Mouse (Mus musculus) hindbrain, embryonic 10.5 days (tissue): ENCODE measurements around the gene Gipc3. TPM values are rescaled to one million over a fixed set of nuclear protein-coding genes. Genes with fewer than 3 reads are reported as not detected.

Experiments
- DNase-seq: peaks from one replicate; pipeline ENCODE4 v3.0.0-alpha.2; 2017; ENCODE audit warnings: low spot score
- H3K27ac ChIP-seq: fragments of 300-500 bp; sonication (generic); 2 replicates; pipeline ENCODE4 v1.5.1; 2016; ENCODE audit warnings: mild to moderate bottlenecking, moderate library complexity
- H3K27me3 ChIP-seq: fragments of 300-500 bp; sonication (generic); 2 replicates; pipeline ENCODE4 v1.6.1; 2016; ENCODE audit warnings: mild to moderate bottlenecking; ENCODE audit not compliant: poor library complexity, insufficient read depth, severe bottlenecking
- H3K36me3 ChIP-seq: fragments of 300-500 bp; sonication (generic); 2 replicates; pipeline ENCODE4 v1.6.1; 2016; ENCODE audit warnings: mild to moderate bottlenecking, moderate library complexity
- H3K4me1 ChIP-seq: fragments of 300-500 bp; sonication (generic); replicated peaks from 2 replicates; pipeline ENCODE4 v1.6.1; 2016; ENCODE audit warnings: mild to moderate bottlenecking
- H3K4me3 ChIP-seq: fragments of 300-500 bp; sonication (generic); 2 replicates; pipeline ENCODE4 v1.5.1; 2016; ENCODE audit warnings: mild to moderate bottlenecking, moderate library complexity
- H3K9me3 ChIP-seq: fragments of 300-500 bp; sonication (generic); 2 replicates; pipeline ENCODE4 v1.6.1; 2016; ENCODE audit warnings: mild to moderate bottlenecking, moderate library complexity
- WGBS: fragments of 180-500 bp; shearing (Covaris S2); methylation state at CpG from one replicate; pipeline ENCODE4 v1.1.7; 2016; 5-methylcytosine and 5-hydroxymethylcytosine counted together
- polyA plus RNA-seq: library from polyadenylated mRNA; unstranded; fragments of >200 nt; fragmentation: Nextera tagmentation; extraction: Ambion mirVana; gene quantifications from 2 replicates; pipeline ENCODE4 v1.2.1, GENCODE M21; 2016

Gipc3 gene
- not detected in 2 replicates for polyA plus RNA-seq

- Histone ChIP-seq H3K4me1 (peaks cover 49% of the 10 kb centered on the region), H3K27me3 (peaks cover 91% of the 10 kb centered on the region), H3K36me3 (peaks cover 26% of the 10 kb centered on the region), H3K4me3 (peak within 1 kb of the TSS; percentile 56), H3K9me3 (no peaks in the 10 kb centered on the region), H3K27ac (peak within 1 kb of the TSS; percentile 66; the same call in 1 of the 2 replicates)
- DNase-seq, result no peak
- WGBS, result 8% methylated on average over 58 of the region's 67 CpGs
Observed at GRCm38 (mm10) chr10:81342686-81343505, at the start of gene Gipc3. Gene Gipc3, minus strand, starts transcription at chr10:81343266.

- WGBS, result 61% methylated on average over 14 of the region's 14 CpGs
- H3K4me1 ChIP-seq, result peaks cover 59% of the 10 kb centered on the region
- no peak for DNase-seq
Observed at GRCm38 (mm10) chr10:81392781-81393185, 49.7 kb upstream of the Gipc3 start, which contains the start of gene Smim24. Gene Smim24, plus strand, starts transcription at chr10:81393051.

GRCm38 (mm10) chr10:81392270-81392669 lies 49.2 kb upstream of the Gipc3 start:
- H3K27me3 ChIP-seq, result peaks cover 18% of the 10 kb centered on the region
- no peak overlapping the region; the same call in 1 of the 2 replicates for H3K4me3 ChIP-seq
- peaks cover 30% of the 10 kb centered on the region for H3K36me3 ChIP-seq
- H3K27ac ChIP-seq, result no peak overlapping the region
- H3K4me1 ChIP-seq, result peaks cover 54% of the 10 kb centered on the region
- WGBS, result 87% methylated on average over 6 of the region's 6 CpGs
- no peak for DNase-seq
- no peaks in the 10 kb centered on the region for H3K9me3 ChIP-seq

More at GRCm38 (mm10) chr10:81392781-81393185, 49.7 kb upstream of the Gipc3 start, which contains the start of gene Smim24:
- H3K27me3 ChIP-seq, result peaks cover 23% of the 10 kb centered on the region
- H3K4me3 ChIP-seq, result peak within 1 kb of the TSS; percentile 43
- H3K36me3 ChIP-seq, result peaks cover 24% of the 10 kb centered on the region
- no peaks in the 10 kb centered on the region for H3K9me3 ChIP-seq
- peak within 1 kb of the TSS; percentile 75 for H3K27ac ChIP-seq

- 91% methylated on average over 13 of the region's 13 CpGs for WGBS
- Histone ChIP-seq H3K4me3 (no peak overlapping the region), H3K27me3 (peaks cover 10% of the 10 kb centered on the region), H3K4me1 (peaks cover 47% of the 10 kb centered on the region), H3K36me3 (peaks cover 46% of the 10 kb centered on the region), H3K9me3 (no peaks in the 10 kb centered on the region), H3K27ac (no peak overlapping the region; the same call in 1 of the 2 replicates)
- no peak for DNase-seq
Observed at GRCm38 (mm10) chr10:81390678-81390965, 47.6 kb upstream of the Gipc3 start.

- H3K27me3 ChIP-seq, result peaks cover 10% of the 10 kb centered on the region
- peaks cover 46% of the 10 kb centered on the region for H3K36me3 ChIP-seq
- 65% methylated on average over 23 of the region's 23 CpGs for WGBS
- H3K9me3 ChIP-seq, result no peaks in the 10 kb centered on the region
- peaks cover 52% of the 10 kb centered on the region for H3K4me1 ChIP-seq
- DNase-seq, result peak; percentile 78
- no peak overlapping the region for H3K4me3 ChIP-seq
- peak overlapping the region; percentile 37 for H3K27ac ChIP-seq
Observed at GRCm38 (mm10) chr10:81389801-81390677, 47.0 kb upstream of the Gipc3 start.

GRCm38 (mm10) chr10:81389373-81389772 lies 46.3 kb upstream of the Gipc3 start:
- no peak for DNase-seq
- Histone ChIP-seq H3K27me3 (peaks cover 10% of the 10 kb centered on the region), H3K9me3 (no peaks in the 10 kb centered on the region), H3K4me3 (no peak overlapping the region), H3K27ac (peak overlapping the region; percentile 37), H3K36me3 (peaks cover 46% of the 10 kb centered on the region), H3K4me1 (peaks cover 57% of the 10 kb centered on the region)
- 49% methylated on average over 3 of the region's 3 CpGs for WGBS

DNA sequence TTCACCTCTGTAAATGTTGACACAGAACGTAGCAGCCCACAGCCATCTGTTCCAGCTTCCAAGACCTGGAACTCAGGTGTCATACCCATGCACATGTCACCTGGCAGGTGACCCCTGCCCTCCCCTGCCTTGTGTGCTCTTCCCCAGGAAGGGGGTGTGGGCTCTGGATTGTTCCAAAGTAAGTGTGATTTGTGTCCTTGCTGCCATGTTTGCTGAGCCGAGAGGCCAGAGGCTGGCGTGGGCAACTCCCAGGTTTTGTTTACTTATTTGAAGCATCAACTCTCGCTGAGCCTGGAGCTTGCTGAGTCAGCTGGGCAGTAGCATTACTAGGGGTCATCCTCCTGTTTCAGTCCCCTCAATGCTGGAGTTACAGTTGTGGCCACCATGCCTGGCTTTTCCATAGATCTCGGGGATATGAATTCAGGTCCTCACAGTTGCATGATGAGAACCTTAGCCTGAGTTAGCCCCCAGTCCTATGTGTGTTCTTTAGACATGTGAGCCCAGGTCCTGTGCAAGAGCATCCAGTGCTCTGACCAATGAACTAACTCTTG lies 45.5 kb upstream of the Gipc3 start, which contains the start of gene Gm48552:
TSS of gene Gm48552 (plus strand) at position 501 of the 551 bp plus-strand sequence.
- peaks cover 7% of the 10 kb centered on the region for H3K27me3 ChIP-seq
- WGBS, result 91% methylated on average over 5 of the region's 5 CpGs
- no peak for DNase-seq
- no peaks in the 10 kb centered on the region for H3K9me3 ChIP-seq
- H3K36me3 ChIP-seq, result peaks cover 46% of the 10 kb centered on the region
- peak within 1 kb of the TSS; percentile 37 for H3K27ac ChIP-seq
- no peak within 1 kb of the TSS for H3K4me3 ChIP-seq
- H3K4me1 ChIP-seq, result peaks cover 51% of the 10 kb centered on the region

- Histone ChIP-seq H3K27me3 (peaks cover 4% of the 10 kb centered on the region), H3K36me3 (peaks cover 46% of the 10 kb centered on the region), H3K9me3 (no peaks in the 10 kb centered on the region), H3K4me1 (peaks cover 42% of the 10 kb centered on the region), H3K27ac (0 out of 2 replicates have a peak overlapping the region, but pooled peaks have one; percentile 29), H3K4me3 (no peak overlapping the region)
- 94% methylated on average over 20 of the region's 20 CpGs for WGBS
- no peak for DNase-seq
Observed at GRCm38 (mm10) chr10:81387716-81388115, 44.6 kb upstream of the Gipc3 start.

DNA sequence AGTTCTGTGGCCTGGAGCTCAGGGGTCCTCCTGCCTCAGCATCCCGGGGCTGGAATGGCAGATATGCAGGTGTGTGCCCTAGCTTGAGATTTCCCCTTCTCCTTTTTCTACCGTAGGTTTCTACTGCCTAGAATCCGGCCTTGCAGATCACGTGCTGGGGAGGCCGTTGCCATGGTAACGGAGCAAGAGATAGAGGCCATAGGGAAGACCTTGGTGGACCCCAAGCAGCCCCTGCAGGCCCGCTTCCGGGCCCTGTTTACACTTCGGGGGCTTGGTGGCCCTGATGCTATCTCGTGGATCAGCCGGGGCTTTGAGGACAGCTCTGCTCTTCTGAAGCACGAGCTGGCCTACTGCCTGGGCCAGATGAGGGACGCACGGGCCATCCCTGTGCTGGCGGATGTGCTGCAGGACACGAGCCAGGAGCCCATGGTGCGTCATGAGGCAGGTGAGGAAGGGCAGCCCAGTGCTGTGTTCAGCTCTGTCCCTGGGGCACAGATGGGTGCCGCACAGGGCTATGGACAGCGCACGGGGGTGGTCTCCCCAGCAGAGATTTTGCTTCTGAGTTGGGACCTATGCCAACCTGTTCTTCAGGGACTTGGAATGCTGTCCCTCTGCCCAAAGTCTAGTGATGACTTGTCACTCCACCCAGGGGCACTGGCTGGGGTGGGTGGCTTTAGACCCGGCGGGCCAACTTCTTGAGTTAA lies 42.7 kb upstream of the Gipc3 start:
- WGBS, result 86% methylated on average over 22 of the region's 22 CpGs
- H3K27ac ChIP-seq, result no peak overlapping the region

DNA sequence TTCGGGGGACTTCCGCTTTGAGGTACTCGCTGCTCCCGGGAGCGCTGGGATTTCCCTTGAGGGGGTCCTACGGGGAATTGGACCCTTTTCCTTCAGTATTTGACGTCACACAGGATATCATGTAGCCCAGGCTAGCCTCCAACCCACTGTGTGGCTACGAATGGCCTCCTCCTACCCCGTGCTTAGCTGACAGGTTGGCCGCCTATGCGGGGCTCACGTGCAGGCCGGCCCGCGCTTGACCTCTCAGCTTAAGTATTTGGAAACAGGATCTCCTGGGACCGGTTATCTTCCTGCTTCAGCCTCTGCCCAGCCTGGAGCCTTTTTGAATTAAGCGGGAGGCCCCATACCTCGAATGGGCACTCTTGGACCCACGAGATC lies 41.5 kb upstream of the Gipc3 start:
- Histone ChIP-seq H3K36me3 (peaks cover 38% of the 10 kb centered on the region), H3K27ac (peak overlapping the region; percentile 91), H3K4me3 (peak overlapping the region; percentile 98), H3K4me1 (peaks cover 28% of the 10 kb centered on the region), H3K27me3 (no peaks in the 10 kb centered on the region), H3K9me3 (no peaks in the 10 kb centered on the region)
- under 1% methylated on average over 19 of the region's 19 CpGs for WGBS
- no peak for DNase-seq

More for the DNA sequence above, 42.7 kb upstream of the Gipc3 start:
- H3K36me3 ChIP-seq, result peaks cover 44% of the 10 kb centered on the region
- H3K4me3 ChIP-seq, result peak overlapping the region; percentile 98
- no peaks in the 10 kb centered on the region for H3K9me3 ChIP-seq
- no peaks in the 10 kb centered on the region for H3K27me3 ChIP-seq
- DNase-seq, result no peak
- H3K4me1 ChIP-seq, result peaks cover 37% of the 10 kb centered on the region

DNA sequence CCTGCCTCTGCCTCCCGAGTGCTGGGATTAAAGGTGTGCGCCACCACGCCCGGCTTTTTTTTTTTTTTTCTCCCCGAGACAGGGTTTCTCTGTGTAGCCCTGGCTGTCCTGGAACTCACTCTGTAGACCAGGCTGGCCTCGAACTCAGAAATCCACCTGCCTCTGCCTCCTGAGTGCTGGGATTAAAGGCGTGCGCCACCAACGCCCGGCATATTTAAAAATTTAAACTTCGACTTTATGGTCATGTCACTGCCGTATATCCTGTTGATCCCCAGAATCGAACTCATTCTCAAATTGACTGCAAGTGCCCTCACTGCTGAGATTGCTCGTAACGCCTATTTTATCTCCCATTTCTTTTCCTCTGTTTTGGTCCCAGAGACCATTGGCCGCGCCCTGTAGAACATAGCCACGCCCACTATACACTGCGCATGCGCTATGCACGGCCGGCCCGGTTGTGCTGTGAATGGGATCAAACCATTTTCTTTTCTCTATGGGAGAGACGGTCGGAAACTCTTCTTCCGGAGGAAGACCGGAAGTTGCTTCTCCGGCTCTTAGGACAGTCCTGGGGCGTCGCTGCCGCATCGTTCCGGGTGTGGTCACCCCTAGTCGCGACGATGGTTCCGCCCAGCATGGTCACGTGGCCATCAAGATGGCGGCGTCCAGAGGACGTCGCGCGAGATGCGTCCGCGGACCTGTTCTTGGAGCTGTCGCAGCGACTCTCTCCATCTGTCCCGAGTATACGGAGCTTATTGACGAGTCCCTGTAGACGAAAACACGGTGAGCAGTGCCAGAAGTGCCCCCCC lies 40.9 kb upstream of the Gipc3 start, which contains the start of the genes Dohh and Gm48551:
TSS of gene Dohh (plus strand) at position 627 of the 803 bp plus-strand sequence.
TSS of gene Gm48551 (plus strand) at position 665 of the 803 bp plus-strand sequence.
- Histone ChIP-seq H3K4me3 (peak within 1 kb of the TSS; percentile 98), H3K27me3 (no peaks in the 10 kb centered on the region), H3K4me1 (peaks cover 26% of the 10 kb centered on the region), H3K27ac (peak within 1 kb of the TSS; percentile 91), H3K36me3 (peaks cover 33% of the 10 kb centered on the region), H3K9me3 (no peaks in the 10 kb centered on the region)
- whole genome bisulfite sequencing, result 9% methylated on average over 54 of the region's 54 CpGs
- peak; percentile 98 for DNase-seq
